Mouse (Mus musculus): ENCODE data around the gene Olfr552. TPM values are rescaled to one million over a fixed set of nuclear protein-coding genes. Genes with fewer than 3 reads are reported as not detected.
"Not testable (repeated sequence)": the region's sequence is repeated elsewhere in the genome, so short reads cannot be mapped to it uniquely, and the experiment has no call there.

Gene Olfr552
- polyA plus RNA-seq, 1 experiment from 2014 or later = not detected

GRCm38 (mm10) chr7:102636665-102637064 lies 39.1 kb downstream of the Olfr552 start:
- no peaks in the 10 kb centered on the region for H3K4me1 ChIP-seq
- H3K27ac ChIP-seq = no peak overlapping the region
- H3K4me3 ChIP-seq = no peak overlapping the region
- no peaks in the 10 kb centered on the region for H3K36me3 ChIP-seq (replicated peaks)
- H3K27me3 ChIP-seq (ENCODE audit: poor library complexity, severe bottlenecking) = no peaks in the 10 kb centered on the region
- H3K9me3 ChIP-seq = no peaks in the 10 kb centered on the region
- 35% methylated on average over 3 of the region's 3 CpGs for WGBS
- no peak for DNase-seq (ENCODE audit: extremely low spot score, low spot score)

DNA sequence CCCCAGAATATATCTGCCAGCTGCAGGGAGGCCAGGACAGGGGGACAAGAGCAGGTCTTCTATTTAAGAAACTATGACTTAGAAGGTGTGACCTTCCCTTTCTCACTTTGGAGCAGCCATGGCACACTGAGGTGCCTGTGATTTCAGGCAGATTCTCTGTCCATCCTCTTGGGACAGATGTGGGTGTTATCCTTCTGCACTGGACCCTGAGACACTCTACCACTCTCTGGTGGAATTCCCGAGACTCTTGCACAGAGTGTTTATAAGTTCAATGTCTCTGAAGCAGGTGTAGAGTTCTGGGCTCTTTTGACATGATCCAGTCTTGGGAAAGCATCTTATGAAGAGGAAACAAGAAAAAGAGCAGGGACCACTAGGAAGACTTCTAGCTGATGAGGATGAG lies 40.6 kb downstream of the Olfr552 start, which contains the start of gene Olfr554:
Olfr554 (plus strand) TSS at position 301 of the 400 bp plus-strand sequence.
- H3K9me3 ChIP-seq = no peaks in the 10 kb centered on the region
- no peak within 1 kb of the TSS for H3K4me3 ChIP-seq
- H3K4me1 ChIP-seq = no peaks in the 10 kb centered on the region
- 87% methylated on average over 1 of the region's 1 CpGs for WGBS
- no peaks in the 10 kb centered on the region for H3K27me3 ChIP-seq (ENCODE audit: poor library complexity, severe bottlenecking)
- no peak for DNase-seq (ENCODE audit: extremely low spot score, low spot score)
- no peaks in the 10 kb centered on the region for H3K36me3 ChIP-seq (replicated peaks)
- no peak within 1 kb of the TSS for H3K27ac ChIP-seq

DNA sequence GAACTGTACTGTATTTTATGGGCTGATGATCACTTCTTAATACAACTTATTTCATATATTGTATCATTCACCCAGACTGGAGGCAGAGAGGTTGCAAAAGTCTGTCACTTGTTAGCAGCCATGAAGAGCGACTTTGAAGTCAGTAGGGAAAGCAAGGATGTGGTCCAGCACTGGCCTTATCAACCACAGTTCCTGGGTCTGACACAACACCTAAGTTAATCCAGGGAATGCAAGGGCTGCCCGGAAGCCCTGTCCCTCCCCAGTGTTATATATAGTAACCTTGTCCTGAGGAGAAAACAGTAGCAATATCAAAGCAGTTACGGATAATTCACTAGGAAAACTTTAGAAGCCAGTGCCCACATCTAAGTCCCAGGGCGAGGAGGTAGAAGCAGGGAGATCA lies 47.4 kb downstream of the Olfr552 start:
- not testable (repeated sequence) for H3K9me3 ChIP-seq; H3K27me3 ChIP-seq (ENCODE audit: poor library complexity, severe bottlenecking)
- WGBS = 94% methylated on average over 4 of the region's 4 CpGs

More for the DNA sequence above, 47.4 kb downstream of the Olfr552 start:
- not testable (repeated sequence) for H3K4me3 ChIP-seq; H3K4me1 ChIP-seq; DNase-seq (ENCODE audit: extremely low spot score, low spot score); H3K36me3 ChIP-seq (replicated peaks); H3K27ac ChIP-seq

Other genes with a start within 250 kb of the Olfr552 start
- 296 and 311 TPM in 2 replicates for gene Rrm1, start 156.1 kb upstream of the Olfr552 start, polyA plus RNA-seq (2016; fragmentation: Nextera tagmentation; extraction: Ambion mirVana)
- gene Olfr543, start 116.1 kb upstream of the Olfr552 start, polyA plus RNA-seq (2016; fragmentation: Nextera tagmentation; extraction: Ambion mirVana) = 0.19 and 0.55 TPM in 2 replicates
- gene Olfr544, start 109.5 kb upstream of the Olfr552 start, polyA plus RNA-seq (2016; fragmentation: Nextera tagmentation; extraction: Ambion mirVana) = 0.06 and 0.14 TPM in 2 replicates
- gene Olfr545, start 98.2 kb upstream of the Olfr552 start, polyA plus RNA-seq (2016; fragmentation: Nextera tagmentation; extraction: Ambion mirVana) = 0.05 and 0.17 TPM in 2 replicates
- gene Olfr547, start 63.0 kb upstream of the Olfr552 start, polyA plus RNA-seq (2016; fragmentation: Nextera tagmentation; extraction: Ambion mirVana) = not detected in 2 replicates
- gene Olfr548-ps1, start 56.9 kb upstream of the Olfr552 start, polyA plus RNA-seq (2016; fragmentation: Nextera tagmentation; extraction: Ambion mirVana) = not detected in 2 replicates
- gene Olfr549, start 47.9 kb upstream of the Olfr552 start, polyA plus RNA-seq (2016; fragmentation: Nextera tagmentation; extraction: Ambion mirVana) = not detected in 2 replicates
- 0.25 and 0.33 TPM in 2 replicates for gene Trim21, start 32.3 kb upstream of the Olfr552 start, polyA plus RNA-seq (2016; fragmentation: Nextera tagmentation; extraction: Ambion mirVana)
- not detected in 2 replicates for gene Olfr550, start 26.3 kb upstream of the Olfr552 start, polyA plus RNA-seq (2016; fragmentation: Nextera tagmentation; extraction: Ambion mirVana)
- not detected in 2 replicates for gene Olfr551, start 5.9 kb upstream of the Olfr552 start, polyA plus RNA-seq (2016; fragmentation: Nextera tagmentation; extraction: Ambion mirVana)
- gene Olfr553, start 20.4 kb downstream of the Olfr552 start, polyA plus RNA-seq (2016; fragmentation: Nextera tagmentation; extraction: Ambion mirVana) = not detected in 2 replicates
- not detected in 2 replicates for gene Olfr554, start 40.7 kb downstream of the Olfr552 start, polyA plus RNA-seq (2016; fragmentation: Nextera tagmentation; extraction: Ambion mirVana)
- gene Olfr555, start 61.1 kb downstream of the Olfr552 start, polyA plus RNA-seq (2016; fragmentation: Nextera tagmentation; extraction: Ambion mirVana) = not detected in 2 replicates
- not detected in 2 replicates for gene Olfr556, start 67.1 kb downstream of the Olfr552 start, polyA plus RNA-seq (2016; fragmentation: Nextera tagmentation; extraction: Ambion mirVana)
- gene Trim68, start 89.6 kb downstream of the Olfr552 start, polyA plus RNA-seq (2016; fragmentation: Nextera tagmentation; extraction: Ambion mirVana) = 9.3 and 10.9 TPM in 2 replicates
- gene Olfr557, start 98.1 kb downstream of the Olfr552 start, polyA plus RNA-seq (2016; fragmentation: Nextera tagmentation; extraction: Ambion mirVana) = not detected in 2 replicates
- not detected in 2 replicates for gene Olfr558, start 104.4 kb downstream of the Olfr552 start, polyA plus RNA-seq (2016; fragmentation: Nextera tagmentation; extraction: Ambion mirVana)
- gene Olfr33, start 121.3 kb downstream of the Olfr552 start, polyA plus RNA-seq (2016; fragmentation: Nextera tagmentation; extraction: Ambion mirVana) = not detected in 2 replicates
- not detected in 2 replicates for gene Olfr559, start 129.7 kb downstream of the Olfr552 start, polyA plus RNA-seq (2016; fragmentation: Nextera tagmentation; extraction: Ambion mirVana)
- not detected in 2 replicates for gene Olfr560, start 161.6 kb downstream of the Olfr552 start, polyA plus RNA-seq (2016; fragmentation: Nextera tagmentation; extraction: Ambion mirVana)
- not detected in 2 replicates for gene Olfr78, start 161.7 kb downstream of the Olfr552 start, polyA plus RNA-seq (2016; fragmentation: Nextera tagmentation; extraction: Ambion mirVana)
- gene Olfr561, start 173.5 kb downstream of the Olfr552 start, polyA plus RNA-seq (2016; fragmentation: Nextera tagmentation; extraction: Ambion mirVana) = not detected in 2 replicates
- not detected in 2 replicates for gene Olfr564, start 205.7 kb downstream of the Olfr552 start, polyA plus RNA-seq (2016; fragmentation: Nextera tagmentation; extraction: Ambion mirVana)